Mouse (Mus musculus) brown adipose tissue, adult 24 weeks (tissue): ENCODE data around the gene Gdf2. TPM values are rescaled to one million over a fixed set of nuclear protein-coding genes. Genes with fewer than 3 reads are reported as not detected.
A peak's percentile ranks its signal among the peaks of the same experiment; 100 is the strongest.

Experiments used
- H3K27ac ChIP-seq: fragments of 200-500 bp; replicated peaks from 2 replicates; pipeline ENCODE4 v1.5.1; 2012; ENCODE audit warnings: low read depth, mild to moderate bottlenecking, low read length
- H3K4me1 ChIP-seq: fragments of 200-500 bp; 2 replicates; pipeline ENCODE4 v1.6.1; 2012; ENCODE audit warnings: low read length, mixed read lengths; ENCODE audit not compliant: control insufficient read depth, insufficient read depth, insufficient read length
- H3K4me3 ChIP-seq: fragments of 200-500 bp; 2 replicates; pipeline ENCODE4 v1.5.1; 2012; ENCODE audit warnings: low read depth, mild to moderate bottlenecking, low read length, moderate library complexity; ENCODE audit not compliant: insufficient read depth
- polyA plus RNA-seq: library from polyadenylated mRNA; stranded (reverse); fragments of >200 nt; gene quantifications from 2 replicates; pipeline ENCODE4 v1.2.4, GENCODE M21; 2012; ENCODE audit not compliant: missing spikeins, insufficient read depth, insufficient read length

The Gdf2 gene
- not detected in 2 replicates for polyA plus RNA-seq

GRCm38 (mm10) chr14:33940739-33941138 is at the start of gene Gdf2:
TSS of gene Gdf2 (plus strand) at chr14:33941039.
- no peak within 1 kb of the TSS for H3K4me3 ChIP-seq
- no peak within 1 kb of the TSS for H3K27ac ChIP-seq
- no peaks in the 10 kb centered on the region for H3K4me1 ChIP-seq

DNA sequence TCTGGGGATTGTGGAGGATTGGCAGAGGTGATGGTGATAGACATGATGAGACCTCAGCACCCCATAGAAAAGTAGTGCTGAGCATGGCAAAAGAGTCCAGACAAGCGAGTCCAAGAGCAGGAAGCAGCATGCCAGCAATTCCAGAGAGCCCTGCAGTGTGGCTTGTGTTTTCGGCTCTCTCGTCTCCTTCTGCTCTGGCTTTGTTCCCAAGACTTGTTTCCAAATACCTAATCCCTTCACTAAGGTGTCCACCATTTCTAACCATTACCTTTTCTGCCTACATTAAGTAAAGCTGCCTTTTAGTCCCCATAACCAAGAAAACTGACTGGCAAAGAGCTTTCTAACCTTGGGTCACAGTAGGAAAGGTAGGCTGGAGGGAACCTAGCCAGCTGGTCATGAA is 49.3 kb upstream of the Gdf2 start:
- no peak overlapping the region for H3K4me3 ChIP-seq
- no peak overlapping the region for H3K27ac ChIP-seq

DNA sequence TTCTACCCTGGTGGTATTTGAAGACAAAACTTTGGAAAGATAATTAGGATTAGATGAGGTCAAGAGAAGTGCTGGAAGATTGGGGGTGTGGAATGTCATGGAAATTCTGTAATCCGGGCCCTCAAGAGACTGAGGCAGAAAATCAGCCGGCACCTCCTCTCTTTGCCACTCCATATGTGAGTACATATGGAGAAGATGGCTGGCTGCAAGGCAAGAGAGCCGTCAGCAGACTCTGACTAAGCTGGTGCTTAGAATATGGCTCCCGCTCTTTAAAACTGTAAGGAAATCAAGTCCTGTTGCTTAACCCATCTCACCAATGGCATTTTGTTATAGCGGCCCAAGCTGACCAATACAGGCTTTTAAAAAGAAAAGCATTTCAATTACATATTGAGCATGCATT is 45.1 kb upstream of the Gdf2 start:
- H3K4me1 ChIP-seq, result no peaks in the 10 kb centered on the region
- no peak overlapping the region for H3K27ac ChIP-seq

More for the DNA sequence above, 49.3 kb upstream of the Gdf2 start:
- no peaks in the 10 kb centered on the region for H3K4me1 ChIP-seq

GRCm38 (mm10) chr14:33896628-33897300 is 44.1 kb upstream of the Gdf2 start:
- no peak overlapping the region for H3K27ac ChIP-seq
- H3K4me1 ChIP-seq, result no peaks in the 10 kb centered on the region
- no peak overlapping the region for H3K4me3 ChIP-seq

More for the DNA sequence above, 45.1 kb upstream of the Gdf2 start:
- no peak overlapping the region for H3K4me3 ChIP-seq

DNA sequence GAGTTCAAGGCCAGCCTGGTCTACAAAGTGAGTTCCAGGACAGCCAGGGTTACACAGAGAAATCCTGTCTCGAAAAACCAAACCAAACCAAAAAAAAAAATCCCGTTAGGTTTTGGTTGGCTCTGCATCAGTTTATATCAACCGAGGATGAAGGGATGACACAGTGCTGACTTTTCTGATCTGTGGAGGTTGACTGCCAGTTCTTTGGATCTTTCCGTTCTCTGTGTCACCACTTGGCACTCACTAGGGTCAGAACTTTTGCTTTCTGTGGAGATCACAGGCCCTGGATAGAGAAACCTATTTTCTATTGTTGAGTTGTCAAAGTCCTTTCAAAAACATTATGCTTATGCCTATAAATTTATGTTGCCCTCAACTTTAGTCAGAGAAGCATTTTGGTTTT is 38.1 kb upstream of the Gdf2 start:
- no peak overlapping the region for H3K4me3 ChIP-seq

DNA sequence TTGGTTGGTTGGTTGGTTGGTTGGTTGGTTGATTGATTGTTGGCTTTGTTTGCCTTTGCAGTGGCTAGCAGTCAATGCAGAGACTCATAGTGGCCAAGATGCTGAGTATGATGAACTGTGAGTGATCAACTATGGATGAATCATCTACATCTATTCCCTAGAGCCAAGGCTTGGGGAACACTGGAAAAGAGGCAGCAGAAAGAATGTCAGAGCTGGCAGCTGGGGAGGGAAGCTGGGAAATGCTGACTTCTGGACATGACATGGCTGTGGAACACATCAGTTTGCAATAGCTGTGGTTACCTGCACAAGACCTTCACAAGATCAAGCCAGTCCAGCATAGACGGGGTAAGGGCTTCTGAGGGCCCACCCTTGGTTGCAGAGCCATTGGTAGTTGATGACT is 37.6 kb upstream of the Gdf2 start:
- Histone ChIP-seq H3K4me3 (no peak overlapping the region), H3K4me1 (no peaks in the 10 kb centered on the region), H3K27ac (no peak overlapping the region)

More for the DNA sequence above, 38.1 kb upstream of the Gdf2 start:
- Histone ChIP-seq H3K27ac (no peak overlapping the region), H3K4me1 (no peaks in the 10 kb centered on the region)

DNA sequence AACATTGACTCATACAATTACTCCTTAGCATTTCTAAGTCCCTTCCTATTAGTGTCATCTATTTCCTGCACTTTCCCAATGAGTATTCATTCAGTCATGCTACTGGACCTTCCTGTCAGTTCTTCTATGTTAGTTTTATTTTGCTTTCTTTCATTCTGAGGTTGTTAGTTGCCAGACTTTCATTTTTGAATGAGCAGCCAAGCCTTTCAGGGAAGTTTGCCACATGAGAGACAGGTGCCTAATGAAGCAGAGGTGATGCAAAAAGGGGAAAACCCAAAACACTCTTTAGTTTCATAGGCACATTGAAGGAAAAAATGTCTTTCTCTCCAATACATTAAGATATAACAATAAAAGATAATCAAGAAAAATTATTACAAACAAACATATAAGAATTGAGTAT is 36.0 kb upstream of the Gdf2 start:
- Histone ChIP-seq H3K4me3 (no peak overlapping the region), H3K4me1 (no peaks in the 10 kb centered on the region)

DNA sequence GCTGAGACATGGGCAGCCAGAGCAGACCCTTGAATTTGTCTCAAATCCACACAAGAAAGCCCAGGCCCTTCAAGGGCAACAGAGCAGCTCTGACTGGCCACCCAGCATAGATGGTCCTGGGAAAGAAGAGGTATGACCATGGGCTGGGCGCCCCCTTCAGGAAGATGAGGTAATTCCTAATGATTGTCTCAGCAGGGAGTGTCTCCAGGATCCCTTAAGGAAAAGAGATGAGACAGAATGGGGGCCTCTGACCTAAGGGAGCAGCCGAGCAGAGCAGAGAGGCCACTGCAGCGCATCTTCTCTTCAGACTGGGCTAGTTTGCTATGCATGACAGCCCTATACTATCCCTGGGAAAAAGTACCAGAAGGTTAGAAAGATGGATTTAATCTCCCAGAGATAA is 27.1 kb upstream of the Gdf2 start:
- no peaks in the 10 kb centered on the region for H3K4me1 ChIP-seq
- no peak overlapping the region for H3K27ac ChIP-seq
- no peak overlapping the region for H3K4me3 ChIP-seq

More for the DNA sequence above, 36.0 kb upstream of the Gdf2 start:
- H3K27ac ChIP-seq, result no peak overlapping the region

- H3K27ac ChIP-seq, result no peak overlapping the region
- no peaks in the 10 kb centered on the region for H3K4me1 ChIP-seq
- no peak overlapping the region for H3K4me3 ChIP-seq
These were observed 26.6 kb upstream of the Gdf2 start for GRCm38 (mm10) chr14:33914206-33914605.

- no peaks in the 10 kb centered on the region for H3K4me1 ChIP-seq
- no peak overlapping the region for H3K4me3 ChIP-seq
- H3K27ac ChIP-seq, result no peak overlapping the region
These were observed 19.9 kb upstream of the Gdf2 start for GRCm38 (mm10) chr14:33920727-33921559.

GRCm38 (mm10) chr14:33922771-33923167 is 18.1 kb upstream of the Gdf2 start:
- H3K4me3 ChIP-seq, result no peak overlapping the region
- H3K4me1 ChIP-seq, result no peaks in the 10 kb centered on the region
- no peak overlapping the region for H3K27ac ChIP-seq

GRCm38 (mm10) chr14:33923168-33924070 is 17.4 kb upstream of the Gdf2 start, which contains the start of gene Gdf10:
TSS of gene Gdf10 (plus strand) at chr14:33923587.
- Histone ChIP-seq H3K4me3 (peak within 1 kb of the TSS; percentile 46), H3K4me1 (no peaks in the 10 kb centered on the region), H3K27ac (no peak within 1 kb of the TSS)

GRCm38 (mm10) chr14:33931853-33932252 is 9.0 kb upstream of the Gdf2 start:
- no peaks in the 10 kb centered on the region for H3K4me1 ChIP-seq
- no peak overlapping the region for H3K27ac ChIP-seq
- H3K4me3 ChIP-seq, result no peak overlapping the region

- Histone ChIP-seq H3K4me1 (no peaks in the 10 kb centered on the region), H3K27ac (no peak overlapping the region), H3K4me3 (no peak overlapping the region)
These were observed 7.7 kb upstream of the Gdf2 start for GRCm38 (mm10) chr14:33932935-33933703.
